Mouse (Mus musculus) adrenal gland, adult (tissue): ENCODE measurements around the gene 1700013F07Rik.
A peak's percentile ranks its signal among the peaks of the same experiment; 100 is the strongest.
"Not testable (repeated sequence)": the region's sequence is repeated elsewhere in the genome, so short reads cannot be mapped to it uniquely, and the experiment has no call there.

Experiments
- DNase-seq, 2 experiments: peaks; one replicate each; pipeline ENCODE4 v3.0.0; 2022 to 2023; ENCODE audit warnings: low spot score in 1 of 2; ENCODE audit not compliant: inconsistent age in 2 of 2

Gene 1700013F07Rik

GRCm38 (mm10) chr3:108533951-108534350 is at the start of gene 1700013F07Rik:
Gene 1700013F07Rik (plus strand): TSS chr3:108534150.
- peak; percentile 39 to 67 for DNase-seq

GRCm38 (mm10) chr3:108484749-108485148 is 49.2 kb upstream of the 1700013F07Rik start:
- DNase-seq, result no peak

GRCm38 (mm10) chr3:108489968-108490367 is 44.0 kb upstream of the 1700013F07Rik start:
- DNase-seq, result no peak

GRCm38 (mm10) chr3:108494861-108495474 is 39.0 kb upstream of the 1700013F07Rik start:
- DNase-seq, result no peak

GRCm38 (mm10) chr3:108495486-108495885 is 38.5 kb upstream of the 1700013F07Rik start:
- DNase-seq, result no peak

- no peak for DNase-seq
Observed at GRCm38 (mm10) chr3:108497602-108498001, 36.3 kb upstream of the 1700013F07Rik start.

- DNase-seq, result no peak
Observed at GRCm38 (mm10) chr3:108499826-108500225, 34.1 kb upstream of the 1700013F07Rik start.

GRCm38 (mm10) chr3:108501411-108501810 is 32.5 kb upstream of the 1700013F07Rik start:
- not testable (repeated sequence) for DNase-seq

- no peak for DNase-seq
Observed at GRCm38 (mm10) chr3:108503908-108504307, 30.0 kb upstream of the 1700013F07Rik start.

- no peak for DNase-seq
Observed at GRCm38 (mm10) chr3:108508745-108509474, 25.0 kb upstream of the 1700013F07Rik start.

GRCm38 (mm10) chr3:108510156-108510555 is 23.8 kb upstream of the 1700013F07Rik start:
- no peak for DNase-seq

GRCm38 (mm10) chr3:108510716-108511483 is 23.1 kb upstream of the 1700013F07Rik start:
- DNase-seq, result no peak

- DNase-seq, result no peak
Observed at GRCm38 (mm10) chr3:108513465-108513864, 20.5 kb upstream of the 1700013F07Rik start.

GRCm38 (mm10) chr3:108518276-108518675 is 15.7 kb upstream of the 1700013F07Rik start:
- no peak for DNase-seq

GRCm38 (mm10) chr3:108523415-108523814 is 10.5 kb upstream of the 1700013F07Rik start:
- no peak for DNase-seq

- DNase-seq, result no peak
Observed at GRCm38 (mm10) chr3:108528489-108528888, 5.5 kb upstream of the 1700013F07Rik start.

- DNase-seq, result peak; percentile 45 to 56
Observed at GRCm38 (mm10) chr3:108533114-108533885, 650 bp upstream of the 1700013F07Rik start.

- DNase-seq, result peak in 1 of 2 experiments; percentile 33
Observed at GRCm38 (mm10) chr3:108535896-108536516, 2.1 kb downstream of the 1700013F07Rik start.

- DNase-seq, result peak; percentile 41 to 70
Observed at GRCm38 (mm10) chr3:108536517-108537260, 2.7 kb downstream of the 1700013F07Rik start, which contains the start of gene 5330417C22Rik. Gene 5330417C22Rik (minus strand): TSS chr3:108536536.

GRCm38 (mm10) chr3:108537303-108537702 is 3.4 kb downstream of the 1700013F07Rik start:
- DNase-seq, result peak; percentile 86 to 95
